Mouse (Mus musculus) cerebellum, adult (tissue): Measurements from ENCODE around the gene Gm42688.

Experiments
- ATAC-seq: cut with Nextera tagmentation; 2 replicates; pipeline ENCODE4 v1.9.2; 2017; ENCODE audit warnings: mild to moderate bottlenecking, moderate library complexity, mixed read lengths; ENCODE audit not compliant: insufficient number of reproducible peaks, low FRiP score, low TSS enrichment

Gene Gm42688

GRCm38 (mm10) chr6:83083497-83083896, 17.9 kb upstream of the Gm42688 start:
- ATAC-seq = no peak

GRCm38 (mm10) chr6:83084477-83084876, 16.9 kb upstream of the Gm42688 start:
- no peak for ATAC-seq

- no peak for ATAC-seq
These were observed 15.0 kb upstream of the Gm42688 start, which contains the start of gene Lbx2 for GRCm38 (mm10) chr6:83086121-83087035. TSS of gene Lbx2 (plus strand) at chr6:83086367.

GRCm38 (mm10) chr6:83087205-83087925, 14.1 kb upstream of the Gm42688 start:
- no peak for ATAC-seq

- no peak for ATAC-seq
These were observed 13.5 kb upstream of the Gm42688 start for GRCm38 (mm10) chr6:83087926-83088260.

- no peak for ATAC-seq
These were observed 8.8 kb upstream of the Gm42688 start for GRCm38 (mm10) chr6:83092416-83093127.

GRCm38 (mm10) chr6:83095968-83096367, 5.4 kb upstream of the Gm42688 start:
- no peak for ATAC-seq

- ATAC-seq = no peak
These were observed 3.0 kb upstream of the Gm42688 start for GRCm38 (mm10) chr6:83098411-83098810.

- peak; percentile 64 for ATAC-seq
These were observed 505 bp downstream of the Gm42688 start for GRCm38 (mm10) chr6:83101688-83102556.

GRCm38 (mm10) chr6:83103130-83103650, 1.8 kb downstream of the Gm42688 start:
- ATAC-seq = no peak

- ATAC-seq = no peak
These were observed 2.7 kb downstream of the Gm42688 start for GRCm38 (mm10) chr6:83104158-83104557.

GRCm38 (mm10) chr6:83107566-83108400, 6.4 kb downstream of the Gm42688 start:
- ATAC-seq = no peak

- peak; percentile 87 for ATAC-seq
These were observed 7.6 kb downstream of the Gm42688 start, which contains the start of gene Mrpl53 for GRCm38 (mm10) chr6:83108762-83109668. TSS of gene Mrpl53 (plus strand) at chr6:83109040.

GRCm38 (mm10) chr6:83111510-83112136, 10.2 kb downstream of the Gm42688 start:
- no peak for ATAC-seq

GRCm38 (mm10) chr6:83115011-83115671, 13.7 kb downstream of the Gm42688 start, which contains the start of gene Mogs:
TSS of gene Mogs (plus strand) at chr6:83115496.
- ATAC-seq = peak; percentile 81

- ATAC-seq = peak; percentile 6; the same call in 1 of the 2 replicates
These were observed 14.4 kb downstream of the Gm42688 start for GRCm38 (mm10) chr6:83115682-83116372.
